Mouse (Mus musculus): ENCODE measurements around the gene Anapc11.

Anapc11 gene

GRCm38 (mm10) chr11:120608241-120609034 is 10.2 kb downstream of the Anapc11 start, which contains the start of gene Npb:
TSS of gene Npb (plus strand) at chr11:120608477.
- DNase-seq, result no peak

- no peak for DNase-seq
Observed at GRCm38 (mm10) chr11:120609250-120609649, 11.0 kb downstream of the Anapc11 start.

GRCm38 (mm10) chr11:120610477-120611046 is 12.3 kb downstream of the Anapc11 start:
- no peak for DNase-seq

GRCm38 (mm10) chr11:120612763-120613162 is 14.5 kb downstream of the Anapc11 start:
- DNase-seq, result no peak

- no peak for DNase-seq
Observed at GRCm38 (mm10) chr11:120613481-120613972, 15.3 kb downstream of the Anapc11 start.

- no peak for DNase-seq
Observed at GRCm38 (mm10) chr11:120613976-120614375, 15.8 kb downstream of the Anapc11 start.

- no peak for DNase-seq
Observed at GRCm38 (mm10) chr11:120615167-120615566, 16.9 kb downstream of the Anapc11 start.

- DNase-seq, result no peak
Observed at GRCm38 (mm10) chr11:120615606-120616203, 17.5 kb downstream of the Anapc11 start.

- DNase-seq, result no peak
Observed at GRCm38 (mm10) chr11:120616617-120617294, 18.5 kb downstream of the Anapc11 start.

- DNase-seq, result peak; percentile 94
Observed at GRCm38 (mm10) chr11:120617519-120618112, 19.4 kb downstream of the Anapc11 start, which contains the start of gene Pcyt2. TSS of gene Pcyt2 (minus strand) at chr11:120617936.

- DNase-seq, result no peak
Observed at GRCm38 (mm10) chr11:120618619-120619535, 20.7 kb downstream of the Anapc11 start.

GRCm38 (mm10) chr11:120620195-120620594 is 22.0 kb downstream of the Anapc11 start:
- DNase-seq, result no peak

GRCm38 (mm10) chr11:120622805-120623204 is 24.6 kb downstream of the Anapc11 start:
- DNase-seq, result no peak

GRCm38 (mm10) chr11:120623961-120624679 is 25.9 kb downstream of the Anapc11 start:
- peak; percentile 53 for DNase-seq

GRCm38 (mm10) chr11:120624680-120625111 is 26.5 kb downstream of the Anapc11 start:
- DNase-seq, result peak; percentile 82

- DNase-seq, result no peak
Observed at GRCm38 (mm10) chr11:120625152-120625775, 27.0 kb downstream of the Anapc11 start, which contains the start of gene Sirt7. TSS of gene Sirt7 (minus strand) at chr11:120625240.

GRCm38 (mm10) chr11:120626785-120627467 is 28.7 kb downstream of the Anapc11 start:
- no peak for DNase-seq

- no peak for DNase-seq
Observed at GRCm38 (mm10) chr11:120627468-120628300, 29.5 kb downstream of the Anapc11 start.
